Mouse (Mus musculus) stomach, embryonic 16.5 days (tissue): Measurements from ENCODE around the gene Cenpv. TPM values are rescaled to one million over a fixed set of nuclear protein-coding genes. Genes with fewer than 3 reads are reported as not detected.

ENCODE experiments used
- ATAC-seq: fragments of 200-750 bp; cut with Nextera tagmentation; 2 replicates; pipeline ENCODE4 v1.8.0; 2017; ENCODE audit warnings: moderate number of reproducible peaks, moderate TSS enrichment; ENCODE audit not compliant: insufficient read depth, low FRiP score
- H3K27ac ChIP-seq: fragments of 300-500 bp; sonication (generic); 2 replicates; pipeline ENCODE4 v1.5.1; 2014; ENCODE audit warnings: low read length
- H3K27me3 ChIP-seq: fragments of 300-500 bp; sonication (generic); 2 replicates; pipeline ENCODE4 v1.6.1; 2014; ENCODE audit warnings: low read length, control low read depth, mixed read lengths; ENCODE audit not compliant: control insufficient read depth, insufficient read depth
- H3K36me3 ChIP-seq: fragments of 300-500 bp; sonication (generic); 2 replicates; pipeline ENCODE4 v1.6.1; 2014; ENCODE audit warnings: low read length; ENCODE audit not compliant: control insufficient read depth, insufficient read depth
- H3K4me1 ChIP-seq: fragments of 300-500 bp; sonication (generic); 2 replicates; pipeline ENCODE4 v1.6.1; 2014; ENCODE audit warnings: low read length, control low read depth, mixed read lengths; ENCODE audit not compliant: control insufficient read depth, insufficient read depth
- H3K4me2 ChIP-seq: fragments of 300-500 bp; sonication (generic); 2 replicates; pipeline ENCODE4 v1.6.1; 2014; ENCODE audit warnings: low read depth, low read length, mixed read lengths
- H3K4me3 ChIP-seq: fragments of 300-500 bp; sonication (generic); replicated peaks from 2 replicates; pipeline ENCODE4 v1.5.1; 2014; ENCODE audit warnings: mild to moderate bottlenecking, low read length
- H3K9ac ChIP-seq: fragments of 300-500 bp; sonication (generic); 2 replicates; pipeline ENCODE4 v1.6.1; 2014; ENCODE audit warnings: low read length
- H3K9me3 ChIP-seq: fragments of 300-500 bp; sonication (generic); replicated peaks from 2 replicates; pipeline ENCODE4 v1.6.1; 2016; ENCODE audit warnings: low read length, control low read depth; ENCODE audit not compliant: control insufficient read depth
- WGBS: fragments of 180-500 bp; shearing (Covaris S2); extraction: QIAGEN DNeasy Blood & Tissue Kit; methylation state at CpG from one replicate; pipeline ENCODE4 v1.1.7; 2014; 5-methylcytosine and 5-hydroxymethylcytosine counted together
- polyA plus RNA-seq: library from polyadenylated mRNA; unstranded; fragments of >200 nt; fragmentation: Nextera tagmentation; extraction: Ambion mirVana; gene quantifications from 2 replicates; pipeline ENCODE4 v1.2.1, GENCODE M21; 2015

Gene Cenpv
- polyA plus RNA-seq, 1 experiment from 2014 or later: 4.2 TPM

- peaks cover 7% of the 10 kb centered on the region; the same call in 1 of the 2 replicates for H3K4me1 ChIP-seq
- ATAC-seq: no peak
- H3K27me3 ChIP-seq: no peaks in the 10 kb centered on the region; the same call in 1 of the 2 replicates
- no peak within 1 kb of the TSS; the same call in 1 of the 2 replicates for H3K9ac ChIP-seq
- WGBS: 74% methylated on average over 6 of the region's 6 CpGs
- H3K4me2 ChIP-seq: peak within 1 kb of the TSS; percentile 99
- H3K9me3 ChIP-seq: no peaks in the 10 kb centered on the region
- no peak within 1 kb of the TSS for H3K27ac ChIP-seq
- H3K4me3 ChIP-seq: peak within 1 kb of the TSS; percentile 65
- H3K36me3 ChIP-seq: no peaks in the 10 kb centered on the region
Measured at GRCm38 (mm10) chr11:62573959-62574702, 35.1 kb upstream of the Cenpv start, which contains the start of gene Trpv2. Gene Trpv2, plus strand, starts transcription at chr11:62574486.

- ATAC-seq: no peak
Measured at GRCm38 (mm10) chr11:62568300-62568699, 29.2 kb upstream of the Cenpv start.

GRCm38 (mm10) chr11:62566211-62566610, 27.1 kb upstream of the Cenpv start:
- no peak overlapping the region for H3K4me2 ChIP-seq
- H3K9me3 ChIP-seq: no peaks in the 10 kb centered on the region
- no peaks in the 10 kb centered on the region for H3K36me3 ChIP-seq
- no peak overlapping the region for H3K27ac ChIP-seq
- H3K27me3 ChIP-seq: no peaks in the 10 kb centered on the region
- no peak for ATAC-seq
- H3K9ac ChIP-seq: no peak overlapping the region
- WGBS: 63% methylated on average over 1 of the region's 1 CpGs
- peaks cover 3% of the 10 kb centered on the region; the same call in 1 of the 2 replicates for H3K4me1 ChIP-seq
- no peak overlapping the region for H3K4me3 ChIP-seq

More at GRCm38 (mm10) chr11:62568300-62568699, 29.2 kb upstream of the Cenpv start:
- Histone ChIP-seq H3K27ac (no peak overlapping the region), H3K36me3 (no peaks in the 10 kb centered on the region), H3K27me3 (no peaks in the 10 kb centered on the region), H3K4me3 (no peak overlapping the region), H3K4me1 (peaks cover 3% of the 10 kb centered on the region; the same call in 1 of the 2 replicates), H3K9me3 (no peaks in the 10 kb centered on the region), H3K9ac (no peak overlapping the region), H3K4me2 (no peak overlapping the region)
- 63% methylated on average over 3 of the region's 3 CpGs for WGBS

GRCm38 (mm10) chr11:62565747-62566146, 26.7 kb upstream of the Cenpv start:
- Histone ChIP-seq H3K4me2 (no peak overlapping the region), H3K9ac (no peak overlapping the region)

GRCm38 (mm10) chr11:62563590-62563989, 24.5 kb upstream of the Cenpv start:
- no peaks in the 10 kb centered on the region for H3K36me3 ChIP-seq
- no peak for ATAC-seq
- H3K4me3 ChIP-seq: no peak overlapping the region
- no peaks in the 10 kb centered on the region for H3K27me3 ChIP-seq
- H3K9me3 ChIP-seq: no peaks in the 10 kb centered on the region
- H3K27ac ChIP-seq: no peak overlapping the region
- no peak overlapping the region for H3K4me2 ChIP-seq
- H3K4me1 ChIP-seq: peaks cover 3% of the 10 kb centered on the region; the same call in 1 of the 2 replicates
- no peak overlapping the region for H3K9ac ChIP-seq
- 80% methylated on average over 2 of the region's 2 CpGs for WGBS

More at GRCm38 (mm10) chr11:62565747-62566146, 26.7 kb upstream of the Cenpv start:
- no peak overlapping the region for H3K4me3 ChIP-seq
- no peaks in the 10 kb centered on the region for H3K36me3 ChIP-seq
- ATAC-seq: no peak
- H3K27ac ChIP-seq: no peak overlapping the region
- H3K4me1 ChIP-seq: peaks cover 3% of the 10 kb centered on the region; the same call in 1 of the 2 replicates
- 57% methylated on average over 7 of the region's 7 CpGs for WGBS
- H3K9me3 ChIP-seq: no peaks in the 10 kb centered on the region
- no peaks in the 10 kb centered on the region for H3K27me3 ChIP-seq

GRCm38 (mm10) chr11:62560463-62561016, 21.5 kb upstream of the Cenpv start:
- WGBS: 29% methylated on average over 43 of the region's 43 CpGs
- H3K4me2 ChIP-seq: peak overlapping the region; percentile 64
- no peaks in the 10 kb centered on the region for H3K36me3 ChIP-seq
- H3K9ac ChIP-seq: peak overlapping the region; percentile 61
- no peak overlapping the region for H3K27ac ChIP-seq
- no peak for ATAC-seq
- H3K9me3 ChIP-seq: no peaks in the 10 kb centered on the region
- no peaks in the 10 kb centered on the region for H3K27me3 ChIP-seq
- no peaks in the 10 kb centered on the region; the same call in 1 of the 2 replicates for H3K4me1 ChIP-seq
- peak overlapping the region; percentile 40 for H3K4me3 ChIP-seq

- Histone ChIP-seq H3K4me1 (peaks cover 11% of the 10 kb centered on the region), H3K4me2 (no peak overlapping the region), H3K4me3 (no peak overlapping the region), H3K36me3 (peaks cover 12% of the 10 kb centered on the region; the same call in 1 of the 2 replicates), H3K9ac (no peak overlapping the region), H3K27me3 (no peaks in the 10 kb centered on the region), H3K27ac (no peak overlapping the region), H3K9me3 (no peaks in the 10 kb centered on the region)
- ATAC-seq: no peak; the same call in 1 of the 2 replicates
- WGBS: 49% methylated on average over 6 of the region's 6 CpGs
Measured at GRCm38 (mm10) chr11:62558961-62559646, 20.0 kb upstream of the Cenpv start.

- Histone ChIP-seq H3K4me1 (peaks cover 21% of the 10 kb centered on the region), H3K9ac (no peak overlapping the region), H3K36me3 (peaks cover 21% of the 10 kb centered on the region), H3K4me3 (no peak overlapping the region), H3K27ac (no peak overlapping the region), H3K4me2 (no peak overlapping the region), H3K27me3 (no peaks in the 10 kb centered on the region), H3K9me3 (no peaks in the 10 kb centered on the region)
- 52% methylated on average over 2 of the region's 2 CpGs for WGBS
- ATAC-seq: no peak
Measured at GRCm38 (mm10) chr11:62558152-62558551, 19.1 kb upstream of the Cenpv start.

- H3K36me3 ChIP-seq: peaks cover 21% of the 10 kb centered on the region
- no peaks in the 10 kb centered on the region for H3K9me3 ChIP-seq
- H3K4me2 ChIP-seq: no peak overlapping the region
- WGBS: 53% methylated on average over 5 of the region's 5 CpGs
- H3K9ac ChIP-seq: no peak overlapping the region
- H3K27me3 ChIP-seq: no peaks in the 10 kb centered on the region
- H3K27ac ChIP-seq: no peak overlapping the region
- H3K4me3 ChIP-seq: no peak overlapping the region
- peaks cover 21% of the 10 kb centered on the region for H3K4me1 ChIP-seq
- ATAC-seq: peak; percentile 41; the same call in 1 of the 2 replicates
Measured at GRCm38 (mm10) chr11:62557205-62557604, 18.1 kb upstream of the Cenpv start.
